Mouse (Mus musculus): ENCODE data around the gene Btg2.

DNA sequence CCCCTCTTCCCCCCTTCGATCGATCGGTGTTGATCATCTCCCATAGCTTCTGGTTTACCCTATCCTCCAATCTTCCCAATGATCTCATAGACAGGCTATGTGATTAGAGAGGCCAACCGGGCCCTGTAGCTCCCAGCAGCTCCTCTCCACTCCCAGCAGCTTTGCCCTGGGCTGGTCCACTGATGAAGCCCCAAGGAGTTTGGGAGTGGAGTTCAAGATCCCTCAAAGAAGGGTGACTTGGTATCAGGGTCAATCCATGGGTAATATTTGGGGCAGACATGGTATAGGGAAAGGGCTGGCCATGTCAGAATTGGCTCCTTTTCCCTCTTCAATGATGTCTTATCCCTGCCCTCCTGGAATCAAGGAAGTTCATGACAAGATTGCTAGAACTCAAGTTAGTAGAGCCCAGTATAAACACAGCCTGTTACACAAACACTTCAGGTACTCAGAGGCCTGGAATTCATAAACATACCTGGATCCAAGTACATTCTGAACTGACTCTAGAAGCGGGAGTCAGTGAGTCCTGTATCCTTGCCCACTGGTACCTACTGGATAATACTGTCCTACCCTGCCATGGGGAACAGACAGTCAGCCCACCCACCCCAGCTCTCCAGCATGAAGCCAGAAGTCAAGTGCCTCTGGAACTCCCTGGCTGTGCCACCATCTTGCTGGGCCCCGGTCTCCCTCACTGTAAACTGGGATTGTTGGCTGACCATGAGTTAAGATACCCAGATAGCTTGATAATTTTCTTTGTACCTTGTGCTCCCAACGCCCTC is 18.3 kb upstream of the Btg2 start:
- no peak for TF ChIP-seq CTCF (IDR thresholded peaks at IDR 0.05; ENCODE audit: borderline replicate concordance, insufficient read depth, low read depth, low read length)
- TF ChIP-seq POLR2A (IDR thresholded peaks at IDR 0.05; ENCODE audit: borderline replicate concordance, insufficient read depth, low read length): no peak

Measured in cerebellum, adult 2 months (tissue).